8 mouse cellular contexts compared by ENCODE assay signal in genomic region chr4:63410583-63410934, GRCm38 (mm10). TPM values are rescaled to one million over a fixed set of nuclear protein-coding genes. Genes with fewer than 3 reads are reported as not detected.
A peak's percentile ranks its signal among the peaks of the same experiment; 100 is the strongest.
DNase-seq lines count a peak whose midpoint lies in the region; ATAC-seq and TF ChIP-seq lines count a peak whose summit lies in the region.

No protein-coding gene starts in this region.

- no peak for TF ChIP-seq CTCF in MEL (IDR thresholded peaks at IDR 0.05 in 2 of 3, conservative IDR thresholded peaks at IDR 0.05 in 1 of 3; ENCODE audit: control insufficient read depth in 1 of 3, insufficient read depth in 1 of 3, low read depth in 2 of 3, low read length in 3 of 3, poor library complexity in 1 of 3, severe bottlenecking in 1 of 3)
- no peak for TF ChIP-seq CTCF in liver, postnatal 0 days (IDR thresholded peaks at IDR 0.05; ENCODE audit: low read depth)

- TF ChIP-seq EP300 in MEL (IDR thresholded peaks at IDR 0.05; ENCODE audit: low read depth in 1 of 2, low read length in 2 of 2), result no peak
- TF ChIP-seq EP300 in liver, postnatal 0 days (IDR thresholded peaks at IDR 0.05; ENCODE audit: low read depth), result no peak

- ATAC-seq in forebrain, embryonic 15.5 days (replicated peaks), result peak; percentile 91
- ATAC-seq in liver, postnatal 0 days, result peak; percentile 92
- ATAC-seq in neural tube, embryonic 13.5 days (ENCODE audit: low read depth), result peak; percentile 93

- peak overlapping the region; percentile 58 to 90 for H3K4me3 ChIP-seq in MEL (ENCODE audit: control insufficient read depth in 1 of 2, insufficient read depth in 1 of 2, low read depth in 2 of 2, low read length in 2 of 2)
- peak overlapping the region; percentile 85 for H3K4me3 ChIP-seq in forebrain, embryonic 15.5 days
- peak overlapping the region; percentile 53 for H3K4me3 ChIP-seq in liver, postnatal 0 days (ENCODE audit: low read depth, low read length)
- H3K4me3 ChIP-seq in neural tube, embryonic 13.5 days, result peak overlapping the region; percentile 51

- peak; percentile 97 for DNase-seq in MEL (ENCODE audit: low read depth, low spot score)
- peak; percentile 59 to 69 for DNase-seq in cerebellum, adult 18-20 months
- peak; percentile 93 for DNase-seq in heart, postnatal 14 days
- peak; percentile 92 for DNase-seq in layer of hippocampus, adult 11-12 months (ENCODE audit: low spot score)
- peak; percentile 94 for DNase-seq in liver, postnatal 0 days
- peak; percentile 71 for DNase-seq in telencephalon, adult 2 months (ENCODE audit: low read depth, low spot score)

- peak overlapping the region; percentile 86 for H3K9ac ChIP-seq in MEL (ENCODE audit: control insufficient read depth, low read depth, low read length, poor library complexity, severe bottlenecking)
- H3K9ac ChIP-seq in forebrain, embryonic 15.5 days (replicated peaks), result peak overlapping the region; percentile 66
- peak overlapping the region; percentile 56; the same call in 1 of the 2 replicates for H3K9ac ChIP-seq in liver, postnatal 0 days (replicated peaks)
- peak overlapping the region; percentile 61 for H3K9ac ChIP-seq in neural tube, embryonic 13.5 days

- no peaks in the 10 kb centered on the region for H3K9me3 ChIP-seq in MEL (replicated peaks; ENCODE audit: insufficient read depth, low read length)
- H3K9me3 ChIP-seq in forebrain, embryonic 15.5 days, result no peaks in the 10 kb centered on the region
- no peaks in the 10 kb centered on the region for H3K9me3 ChIP-seq in liver, postnatal 0 days (ENCODE audit: low read length)
- no peaks in the 10 kb centered on the region for H3K9me3 ChIP-seq in neural tube, embryonic 13.5 days

- peak in 1 of 2 experiments; percentile 37; a peak in 1 of 4 replicates for TF ChIP-seq POLR2A in MEL (IDR thresholded peaks at IDR 0.05; ENCODE audit: control insufficient read depth in 1 of 2, insufficient read depth in 1 of 2, low read depth in 1 of 2, low read length in 2 of 2, poor library complexity in 1 of 2)

- intact Hi-C loops in heart, postnatal 14 days (cut with DNase I), result loop anchor here (10.0 kb wide), 1 partner anchor 1084 kb away; no protein-coding TSS in a partner anchor

- H3K36me3 ChIP-seq in MEL (ENCODE audit: control insufficient read depth in 1 of 2, insufficient read depth in 2 of 2, low read length in 2 of 2), result peaks cover 0 to 22% of the 10 kb centered on the region in 2 experiments; a peak in 2 of 4 replicates
- no peaks in the 10 kb centered on the region for H3K36me3 ChIP-seq in forebrain, embryonic 15.5 days
- H3K36me3 ChIP-seq in liver, postnatal 0 days (replicated peaks; ENCODE audit: insufficient read depth, low read length), result no peaks in the 10 kb centered on the region
- H3K36me3 ChIP-seq in neural tube, embryonic 13.5 days, result no peaks in the 10 kb centered on the region

- TF ChIP-seq RAD21 in MEL (IDR thresholded peaks at IDR 0.05; ENCODE audit: low read depth, low read length), result no peak

- H3K27ac ChIP-seq in MEL (ENCODE audit: control insufficient read depth, low read depth, low read length), result no peak overlapping the region
- H3K27ac ChIP-seq in forebrain, embryonic 15.5 days (replicated peaks), result peak overlapping the region; percentile 86
- H3K27ac ChIP-seq in liver, postnatal 0 days (ENCODE audit: low read depth), result peak overlapping the region; percentile 18; the same call in 1 of the 2 replicates
- H3K27ac ChIP-seq in neural tube, embryonic 13.5 days (replicated peaks), result no peak overlapping the region; the same call in 1 of the 2 replicates

- H3K27me3 ChIP-seq in MEL (ENCODE audit: control insufficient read depth in 1 of 2, insufficient read depth in 2 of 2, low read length in 2 of 2), result no peaks in the 10 kb centered on the region
- no peaks in the 10 kb centered on the region for H3K27me3 ChIP-seq in forebrain, embryonic 15.5 days
- peaks cover 6% of the 10 kb centered on the region; the same call in 1 of the 2 replicates for H3K27me3 ChIP-seq in liver, postnatal 0 days (ENCODE audit: insufficient read depth, low read length)
- H3K27me3 ChIP-seq in neural tube, embryonic 13.5 days, result no peaks in the 10 kb centered on the region

- under 1% methylated on average over 19 of the region's 19 CpGs for WGBS in forebrain, embryonic 15.5 days
- WGBS in liver, postnatal 0 days (ENCODE audit: insufficient replicate concordance), result 2% methylated on average over 19 of the region's 19 CpGs
- WGBS in neural tube, embryonic 13.5 days, result 1% methylated on average over 19 of the region's 19 CpGs

- H3K79me2 ChIP-seq in MEL (ENCODE audit: control insufficient read depth, insufficient read depth, low read length, poor library complexity), result peaks cover 6% of the 10 kb centered on the region; the same call in 1 of the 2 replicates

- peak overlapping the region; percentile 99 for H3K4me2 ChIP-seq in forebrain, embryonic 15.5 days (replicated peaks)
- H3K4me2 ChIP-seq in liver, postnatal 0 days (ENCODE audit: low read depth, low read length), result peak overlapping the region; percentile 95
- peak overlapping the region; percentile 96 for H3K4me2 ChIP-seq in neural tube, embryonic 13.5 days

- peaks cover 11 to 35% of the 10 kb centered on the region in 2 experiments for H3K4me1 ChIP-seq in MEL (ENCODE audit: control insufficient read depth in 1 of 2, insufficient read depth in 2 of 2, low read length in 2 of 2)
- H3K4me1 ChIP-seq in forebrain, embryonic 15.5 days, result peaks cover 47% of the 10 kb centered on the region
- peaks cover 18% of the 10 kb centered on the region for H3K4me1 ChIP-seq in liver, postnatal 0 days (ENCODE audit: insufficient read depth)
- peaks cover 31% of the 10 kb centered on the region for H3K4me1 ChIP-seq in neural tube, embryonic 13.5 days (replicated peaks)

TF ChIP-seq in MEL, 35 proteins besides CTCF, POLR2A, EP300 and RAD21:
- TF ChIP-seq MYC (IDR thresholded peaks at IDR 0.05; ENCODE audit: low read depth, low read length) (0 out of 2 replicates have a peak, but pooled peaks have one; percentile 23), MAFK (IDR thresholded peaks at IDR 0.05; ENCODE audit: borderline replicate concordance, low read depth, low read length) (no peak), NELFE (IDR thresholded peaks at IDR 0.05; ENCODE audit: low read depth, low read length) (peak; percentile 39), POLR2AphosphoS2 (IDR thresholded peaks at IDR 0.05; ENCODE audit: low read length) (no peak), TCF12 (IDR thresholded peaks at IDR 0.05; ENCODE audit: low read depth, low read length) (no peak), USF1 (IDR thresholded peaks at IDR 0.05; ENCODE audit: low read depth, low read length) (no peak), SIN3A (IDR thresholded peaks at IDR 0.05; ENCODE audit: low read length) (peak; percentile 59; the same call in 1 of the 2 replicates), ELF1 (IDR thresholded peaks at IDR 0.05; ENCODE audit: low read depth, low read length) (peak; percentile 57), MYB (IDR thresholded peaks at IDR 0.05; ENCODE audit: low read depth, low read length) (no peak), HCFC1 (IDR thresholded peaks at IDR 0.05; ENCODE audit: low read depth, low read length) (peak; percentile 21; the same call in 1 of the 2 replicates), MAX (IDR thresholded peaks at IDR 0.05; ENCODE audit: low read length) (peak; percentile 49; the same call in 1 of the 2 replicates), NRF1 (IDR thresholded peaks at IDR 0.05; ENCODE audit: insufficient read depth, low read depth, low read length, poor library complexity, severe bottlenecking) (0 out of 2 replicates have a peak, but pooled peaks have one; percentile 10), GABPA (IDR thresholded peaks at IDR 0.05; ENCODE audit: low read depth, low read length) (no peak), TAL1 (IDR thresholded peaks at IDR 0.05; ENCODE audit: low read length) (no peak)

RNA-seq across cellular contexts. Expression of gene Akna, which starts 7.4 kb away (rescaled TPM):
- 3.9 and 6.2 TPM in 2 replicates for total RNA-seq in MEL (2012; rRNA removed)
- 10 to 100 TPM in 1 of 2 experiments, not detected in 1; 14.1 TPM for polyA plus RNA-seq in MEL (2012; ENCODE audit: insufficient read depth in 1 of 2, insufficient read length in 2 of 2, low read depth in 1 of 2, low replicate concordance in 2 of 2, missing spikeins in 1 of 2)
- polyA plus RNA-seq in forebrain, embryonic 15.5 days (2015; fragmentation: Nextera tagmentation; extraction: Ambion mirVana), result 12.4 and 16.0 TPM in 2 replicates
- 1 to 10 TPM; 4.3 to 6.2 TPM for total RNA-seq in heart, postnatal 14 days (2021)
- polyA plus RNA-seq in liver, postnatal 0 days (2015; fragmentation: Nextera tagmentation; extraction: Ambion mirVana), result 4.6 and 5.2 TPM in 2 replicates
- 4.4 and 4.8 TPM in 2 replicates for polyA plus RNA-seq in neural tube, embryonic 13.5 days (2015; fragmentation: Nextera tagmentation; extraction: Ambion mirVana)

RNA-seq across cellular contexts. Expression of gene Orm2, which starts 48.3 kb away (rescaled TPM):
- total RNA-seq in MEL (2012; rRNA removed), result not detected in 2 replicates
- polyA plus RNA-seq in MEL (2012; ENCODE audit: insufficient read depth in 1 of 2, insufficient read length in 2 of 2, low read depth in 1 of 2, low replicate concordance in 2 of 2, missing spikeins in 1 of 2), result not detected
- not detected in 2 replicates for polyA plus RNA-seq in forebrain, embryonic 15.5 days (2015; fragmentation: Nextera tagmentation; extraction: Ambion mirVana)
- total RNA-seq in heart, postnatal 14 days (2021), result under 1 TPM in 1 of 2 experiments, not detected in 1; 0.29 TPM
- not detected in 2 replicates for polyA plus RNA-seq in liver, postnatal 0 days (2015; fragmentation: Nextera tagmentation; extraction: Ambion mirVana)
- not detected in 2 replicates for polyA plus RNA-seq in neural tube, embryonic 13.5 days (2015; fragmentation: Nextera tagmentation; extraction: Ambion mirVana)

RNA-seq across cellular contexts. Expression of gene Orm3, which starts 54.6 kb away (rescaled TPM):
- not detected in 2 replicates for total RNA-seq in MEL (2012; rRNA removed)
- not detected for polyA plus RNA-seq in MEL (2012; ENCODE audit: insufficient read depth in 1 of 2, insufficient read length in 2 of 2, low read depth in 1 of 2, low replicate concordance in 2 of 2, missing spikeins in 1 of 2)
- polyA plus RNA-seq in forebrain, embryonic 15.5 days (2015; fragmentation: Nextera tagmentation; extraction: Ambion mirVana), result not detected in 2 replicates
- 1 to 10 TPM in 1 of 2 experiments, under 1 TPM in 1; 0.49 to 1.4 TPM for total RNA-seq in heart, postnatal 14 days (2021)
- polyA plus RNA-seq in liver, postnatal 0 days (2015; fragmentation: Nextera tagmentation; extraction: Ambion mirVana), result not detected in 2 replicates
- polyA plus RNA-seq in neural tube, embryonic 13.5 days (2015; fragmentation: Nextera tagmentation; extraction: Ambion mirVana), result not detected in 2 replicates

Comparison
In these comparisons a context has a peak if more than half of its experiments do, and no peak if none do; other contexts are left out.
1. H3K27ac ChIP-seq: peak in forebrain, embryonic 15.5 days (single experiment) and liver, postnatal 0 days (single experiment); none in MEL (single experiment) and neural tube, embryonic 13.5 days (single experiment).
2. Peak in every context shown above with its lines, with median percentiles within 50 percentile points of each other: DNase-seq, H3K4me3 ChIP-seq, H3K9ac ChIP-seq, ATAC-seq and H3K4me2 ChIP-seq.